Mouse (Mus musculus) bone marrow macrophage, adult 2 months (primary cell): ENCODE measurements at regions not wholly inside any gene's neighbourhood (a gene's known extent, or its start where the extent isn't known, plus 50 kb on each side); places are given as distances from the start of the nearest gene placed in this dataset.

ENCODE experiments used
- CTCF ChIP-seq: IDR thresholded peaks from 2 replicates; pipeline ENCODE4 v1.5.1; 2012; ENCODE audit warnings: low read depth, mild to moderate bottlenecking, low read length, moderate library complexity
- POLR2A ChIP-seq: IDR thresholded peaks from 2 replicates; pipeline ENCODE4 v1.6.1; 2012; ENCODE audit warnings: mild to moderate bottlenecking, low read depth, low read length, borderline replicate concordance

DNA sequence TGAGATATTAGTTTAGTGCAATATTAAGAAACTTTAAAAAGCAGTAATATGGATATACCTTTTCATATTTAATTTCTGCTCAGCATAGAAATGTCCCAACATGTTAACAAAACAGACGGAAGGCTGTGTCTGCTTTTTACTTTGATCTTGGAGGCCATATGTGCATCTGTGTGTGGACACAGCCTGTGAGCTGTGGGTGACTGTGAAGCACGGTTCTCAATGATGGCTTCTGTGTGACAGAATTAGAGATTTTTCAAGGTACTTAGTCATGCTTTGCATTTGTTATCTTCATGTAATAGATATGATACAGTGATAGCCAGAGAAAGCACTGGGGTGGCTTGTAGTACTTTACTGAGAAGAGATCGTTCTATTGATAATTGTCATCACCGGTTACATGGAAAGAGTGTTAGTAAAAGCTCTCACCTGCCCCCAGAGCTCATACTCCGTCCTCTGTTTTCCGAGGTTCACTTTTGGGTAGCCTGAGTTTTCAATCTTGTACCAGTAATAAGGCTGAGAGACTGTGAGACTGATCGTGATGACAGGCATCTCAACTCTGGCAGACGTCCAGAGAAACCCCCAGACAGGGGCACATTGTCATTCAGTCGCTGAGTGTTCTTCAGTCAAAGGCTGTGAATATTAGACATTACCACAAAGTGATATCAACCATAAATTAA lies 232.7 kb downstream of the Cd109 start:
- TF ChIP-seq CTCF: no peak
- no peak for TF ChIP-seq POLR2A
